Mouse (Mus musculus): ENCODE data around the gene Nlrp1b. TPM values are rescaled to one million over a fixed set of nuclear protein-coding genes. Genes with fewer than 3 reads are reported as not detected.

The Nlrp1b gene
- polyA plus RNA-seq, 1 experiment, result 1.4 TPM

DNA sequence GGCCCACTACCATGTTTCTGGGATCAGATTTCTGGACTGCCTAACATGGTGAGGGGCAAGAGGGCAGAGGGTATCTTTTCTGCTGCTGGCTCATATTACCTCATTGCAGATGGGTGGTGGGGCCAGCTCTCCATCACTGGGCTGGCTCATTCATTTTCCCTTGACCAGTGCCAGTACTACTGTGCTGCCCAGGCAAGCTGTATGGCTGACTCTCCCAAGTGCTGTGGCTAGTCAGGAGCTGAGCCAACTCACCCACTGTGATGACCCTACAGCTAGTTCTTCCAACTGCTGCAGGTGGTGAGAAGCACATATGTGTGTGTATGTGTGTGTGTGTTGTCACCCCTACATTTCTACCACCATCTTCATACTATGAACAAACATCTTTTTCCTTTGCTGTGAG, 126.6 kb downstream of the Nlrp1b start:
- H3K27ac ChIP-seq (ENCODE audit: insufficient read depth, low read depth, low read length), result no peak overlapping the region

More for the DNA sequence above, 126.6 kb downstream of the Nlrp1b start:
- no peak overlapping the region for H3K4me3 ChIP-seq (ENCODE audit: low read depth, low read length)
- H3K27me3 ChIP-seq (ENCODE audit: control insufficient read depth, insufficient read depth, low read length), result no peaks in the 10 kb centered on the region
- no peaks in the 10 kb centered on the region for H3K4me1 ChIP-seq (ENCODE audit: control insufficient read depth, insufficient read depth, insufficient read length, low read length)
- no peaks in the 10 kb centered on the region for H3K36me3 ChIP-seq (ENCODE audit: control insufficient read depth, insufficient read depth, low read length)
- TF ChIP-seq POLR2A (IDR thresholded peaks at IDR 0.05; ENCODE audit: low read depth, low read length) (no peak), CTCF (IDR thresholded peaks at IDR 0.05; ENCODE audit: extremely low read depth, insufficient read length, insufficient replicate concordance, low read depth, low read length) (no peak)

Other genes with a start within 250 kb of the Nlrp1b start
- 125 and 165 TPM in 2 replicates for gene C1qbp, start 247.7 kb downstream of the Nlrp1b start, polyA plus RNA-seq (2012; rRNA removed)
- gene Dhx33, start 226.3 kb downstream of the Nlrp1b start, polyA plus RNA-seq (2012; rRNA removed), result 3.9 and 8.2 TPM in 2 replicates
- 0.30 and 1.5 TPM in 2 replicates for gene Mis12, start 211.1 kb downstream of the Nlrp1b start, polyA plus RNA-seq (2012; rRNA removed)
- gene Derl2, start 210.9 kb downstream of the Nlrp1b start, polyA plus RNA-seq (2012; rRNA removed), result 1.9 and 4.2 TPM in 2 replicates
- 0.39 and 0.85 TPM in 2 replicates for gene 6330403K07Rik, start 197.2 kb downstream of the Nlrp1b start, polyA plus RNA-seq (2012; rRNA removed)
- gene Nlrp1a, start 86.0 kb downstream of the Nlrp1b start, polyA plus RNA-seq (2012; rRNA removed), result 0.04 TPM in 1 of 2 replicates, not detected in the other

Measured in small intestine, adult 2 months (tissue).